Mouse (Mus musculus): ENCODE data around the gene Gm11111.
"Not testable (repeated sequence)": the region's sequence is repeated elsewhere in the genome, so short reads cannot be mapped to it uniquely, and the experiment has no call there.

The Gm11111 gene

DNA sequence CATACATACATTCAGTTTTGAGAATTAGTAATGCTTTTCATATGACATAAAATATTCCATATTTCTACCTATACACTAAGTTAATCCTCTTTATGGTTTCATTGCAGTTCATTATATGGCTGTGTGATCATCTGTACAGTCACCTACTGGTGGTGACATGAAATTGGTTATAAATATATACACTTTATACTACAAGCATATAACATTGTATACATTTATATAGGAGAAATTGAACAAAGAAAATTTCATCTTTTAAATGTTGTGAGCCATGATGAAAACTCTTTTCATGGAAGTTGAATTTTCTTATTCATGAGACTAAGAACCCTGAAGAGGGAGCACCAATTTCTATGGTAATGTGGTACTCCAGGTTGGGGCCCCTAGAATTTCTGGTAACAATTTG, at the start of gene Gm11111:
TSS of gene Gm11111 (plus strand) at position 301 of the 400 bp plus-strand sequence.
- no peak for DNase-seq (ENCODE audit: low read depth, low spot score)

DNA sequence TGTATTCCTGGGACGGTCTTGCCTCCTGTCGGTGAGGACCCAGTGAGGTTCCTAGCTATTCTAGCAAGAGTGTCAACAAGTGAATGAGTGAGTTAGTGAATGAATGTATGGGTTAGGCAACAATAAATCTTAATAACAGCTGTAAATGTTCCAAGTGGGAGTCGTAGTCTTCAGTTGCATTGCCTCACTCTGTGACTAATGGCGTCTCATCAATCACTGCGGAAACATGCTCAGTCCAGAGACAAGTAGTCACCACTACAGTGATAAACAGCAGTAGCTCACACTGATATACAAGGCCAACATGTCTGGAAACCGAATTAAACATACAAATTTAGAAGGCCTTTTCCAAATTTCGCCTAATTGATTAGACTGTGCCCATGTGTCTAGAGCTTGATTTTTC, 36.3 kb upstream of the Gm11111 start:
- no peak for DNase-seq (ENCODE audit: low read depth, low spot score)

DNA sequence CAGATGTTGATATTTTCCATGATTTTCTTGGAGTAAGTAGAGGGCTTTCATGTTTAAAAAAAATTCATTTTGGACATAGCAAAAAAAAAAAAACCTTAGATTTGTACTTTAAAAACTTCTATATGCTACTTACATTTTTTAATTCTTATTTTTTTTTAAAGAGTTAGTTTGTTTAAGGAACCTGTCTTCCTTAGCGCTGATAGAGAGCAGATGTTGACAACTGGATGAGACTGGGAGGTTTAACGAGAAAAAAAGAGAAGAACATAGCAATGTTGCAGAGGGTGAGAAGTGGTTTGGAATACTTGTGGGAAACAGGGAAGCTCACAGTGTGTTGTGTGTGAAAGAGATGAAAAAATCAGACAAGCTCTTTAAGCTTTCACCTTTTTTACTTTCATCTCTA, 32.4 kb upstream of the Gm11111 start:
- no peak for DNase-seq (ENCODE audit: low read depth, low spot score)

DNA sequence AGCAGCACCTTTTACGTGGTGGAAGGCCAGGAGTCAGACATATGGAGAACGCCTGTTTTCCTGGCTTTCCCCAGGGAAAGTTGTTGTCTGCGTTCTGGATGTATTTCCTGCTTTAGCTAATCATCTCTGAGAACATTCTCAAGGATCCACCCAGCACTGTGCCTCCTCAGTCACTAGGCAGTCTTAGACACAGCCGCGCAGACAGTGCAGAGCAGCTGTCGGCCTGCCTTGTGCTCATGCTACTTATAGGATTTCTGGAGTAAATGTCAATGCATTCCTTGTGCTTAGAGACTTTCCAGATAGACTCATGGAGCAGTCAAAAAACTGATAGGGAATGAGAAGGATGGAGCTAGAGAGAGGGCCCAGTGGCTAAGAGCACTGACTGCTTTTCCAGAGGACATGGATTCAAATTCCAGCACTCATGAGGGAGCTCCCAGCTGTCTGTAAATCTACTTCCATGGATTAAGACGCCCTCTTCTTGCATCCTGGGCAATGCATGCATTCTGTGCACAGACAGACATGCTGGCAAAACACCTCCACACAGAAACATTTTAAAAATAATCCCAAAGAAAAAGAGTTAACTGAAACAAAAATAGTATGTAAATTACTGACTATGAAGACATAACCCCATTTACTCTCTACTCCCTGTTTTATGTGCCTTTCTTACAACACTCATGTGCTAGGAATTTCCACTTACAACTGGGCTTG, 30.1 kb upstream of the Gm11111 start:
- peak; percentile 16 for DNase-seq (ENCODE audit: low read depth, low spot score)

DNA sequence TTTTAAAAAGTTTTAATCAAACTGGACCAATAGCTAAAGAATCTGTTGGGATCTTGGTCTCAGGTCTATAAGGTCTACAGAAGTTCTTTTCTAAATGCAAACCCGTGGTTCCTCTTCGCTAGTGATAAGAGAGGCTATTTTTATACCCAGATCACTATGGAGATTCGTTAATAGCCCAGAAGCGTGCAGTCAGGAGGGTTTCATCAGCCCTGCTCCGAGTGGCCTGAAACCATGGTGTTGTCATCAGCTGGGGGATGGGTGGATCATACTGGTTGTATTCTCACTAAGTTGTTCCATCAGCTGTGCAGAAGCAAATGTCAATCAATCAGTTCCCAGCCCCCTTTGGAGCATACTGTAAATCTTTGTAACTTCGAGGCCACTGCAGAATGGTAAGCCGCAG, 29.4 kb upstream of the Gm11111 start:
- DNase-seq (ENCODE audit: low read depth, low spot score), result no peak

DNA sequence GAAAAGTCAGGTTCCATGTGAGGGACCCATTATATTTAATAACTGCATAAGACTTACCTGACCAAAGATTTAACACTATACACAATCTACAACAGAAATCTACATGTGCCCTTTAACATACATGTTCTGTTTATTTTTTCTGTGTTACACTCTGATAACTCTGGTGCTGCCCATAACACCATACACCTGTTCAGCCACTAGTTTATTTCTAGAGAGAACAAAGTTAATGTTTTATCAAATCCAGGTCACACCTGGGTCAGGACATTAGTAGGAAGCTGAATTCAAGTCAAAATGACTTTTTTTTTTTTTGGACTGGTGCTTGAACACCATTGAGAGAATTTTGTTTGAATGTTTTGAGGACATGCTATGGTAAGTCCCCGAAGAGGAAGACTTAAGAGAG, 28.7 kb upstream of the Gm11111 start:
- DNase-seq (ENCODE audit: low read depth, low spot score), result no peak

DNA sequence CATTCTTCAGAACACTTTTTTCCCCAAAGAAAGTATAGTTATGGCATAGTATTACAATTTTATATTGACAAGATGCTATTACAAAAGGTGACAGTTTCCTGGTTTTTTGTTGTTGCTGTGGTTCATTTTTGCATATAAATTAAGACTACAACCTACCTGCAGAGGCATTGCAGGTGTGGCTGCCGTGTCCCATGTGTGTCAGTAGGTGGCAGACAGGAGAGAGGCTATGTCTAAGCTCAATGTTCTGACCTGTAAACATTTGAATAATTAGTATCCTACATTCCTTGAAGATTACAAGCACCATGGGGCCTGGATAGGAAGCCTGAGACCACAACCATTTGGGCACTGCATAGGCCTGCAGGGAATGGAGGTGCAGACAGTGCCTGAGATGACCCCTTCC, 11.2 kb upstream of the Gm11111 start:
- DNase-seq (ENCODE audit: low read depth, low spot score), result no peak

DNA sequence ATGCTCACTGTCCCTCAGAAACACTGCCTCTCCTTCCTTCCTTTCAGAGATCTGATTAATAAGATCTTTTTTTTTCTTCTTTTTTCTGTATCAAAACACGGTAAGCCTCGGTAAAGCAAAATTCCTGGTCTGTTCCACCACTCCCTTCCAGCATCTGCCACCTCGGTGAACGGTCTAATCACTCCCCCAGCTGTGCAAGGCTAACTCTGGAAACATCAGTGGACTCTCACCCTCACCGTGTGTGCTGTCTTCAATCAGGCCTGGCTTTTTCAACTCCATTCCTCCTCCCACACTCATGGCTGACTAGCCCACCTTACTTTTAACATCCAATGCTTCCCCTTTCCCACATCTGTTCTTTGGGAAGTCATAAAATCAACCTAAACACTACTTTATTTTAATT, 2.2 kb upstream of the Gm11111 start:
- DNase-seq (ENCODE audit: low read depth, low spot score), result no peak

DNA sequence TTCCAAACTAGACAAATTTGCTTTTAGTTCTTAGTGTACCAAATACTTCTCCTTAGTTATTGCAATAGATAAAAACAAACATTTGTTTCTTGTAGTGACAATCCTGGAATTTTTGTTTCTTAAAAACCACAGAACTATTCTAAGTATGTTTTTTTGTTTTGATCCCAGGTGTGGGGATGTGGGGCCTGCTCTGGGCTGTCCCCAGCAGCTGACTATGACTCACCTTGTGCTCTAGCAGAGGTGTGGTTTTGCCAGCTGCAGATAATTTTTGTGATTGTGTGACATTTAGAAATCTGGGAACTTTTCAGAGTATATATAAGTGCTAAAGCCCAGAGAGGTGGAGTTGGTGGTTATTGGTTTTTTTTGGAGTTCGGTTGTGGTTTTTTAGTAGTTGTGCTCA, 1.6 kb upstream of the Gm11111 start:
- no peak for DNase-seq (ENCODE audit: low read depth, low spot score)

DNA sequence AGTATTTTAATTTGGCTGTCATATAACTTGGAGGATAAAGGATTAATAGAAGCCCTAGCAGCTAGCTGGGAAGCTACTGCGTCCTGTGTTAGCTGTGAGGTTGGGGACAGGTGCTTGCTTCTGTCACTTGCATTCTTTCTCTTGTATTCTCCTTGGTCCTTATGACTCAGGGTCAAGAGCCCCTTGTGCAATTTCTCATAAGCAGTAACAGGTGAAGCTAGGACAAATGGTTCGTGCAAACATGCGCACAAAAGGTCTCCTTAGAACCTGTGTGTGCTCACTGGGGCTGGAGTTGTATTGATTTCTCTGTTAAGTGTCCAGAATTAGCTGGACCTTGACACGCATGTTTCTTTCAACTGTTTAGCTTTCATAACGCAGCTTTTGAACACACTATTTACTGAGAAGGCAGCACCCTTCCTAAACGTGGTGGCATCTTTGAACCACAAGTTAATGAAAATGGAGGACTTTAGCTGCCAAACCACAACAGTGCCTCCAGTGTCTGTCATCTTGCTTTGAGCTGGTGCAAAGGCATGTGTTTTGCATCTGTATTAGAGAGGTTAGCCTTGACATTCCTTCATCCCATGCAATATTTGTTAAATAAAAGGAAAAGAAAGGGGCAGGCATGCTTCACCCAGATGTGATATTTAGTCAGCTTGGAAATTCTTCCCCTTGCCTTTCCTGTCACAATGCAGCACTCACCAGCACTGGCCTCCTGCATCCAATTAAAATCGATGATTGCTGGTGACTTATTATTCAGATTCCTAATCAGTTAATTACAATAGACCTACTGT, 511 bp downstream of the Gm11111 start:
- no peak for DNase-seq (ENCODE audit: low read depth, low spot score)

DNA sequence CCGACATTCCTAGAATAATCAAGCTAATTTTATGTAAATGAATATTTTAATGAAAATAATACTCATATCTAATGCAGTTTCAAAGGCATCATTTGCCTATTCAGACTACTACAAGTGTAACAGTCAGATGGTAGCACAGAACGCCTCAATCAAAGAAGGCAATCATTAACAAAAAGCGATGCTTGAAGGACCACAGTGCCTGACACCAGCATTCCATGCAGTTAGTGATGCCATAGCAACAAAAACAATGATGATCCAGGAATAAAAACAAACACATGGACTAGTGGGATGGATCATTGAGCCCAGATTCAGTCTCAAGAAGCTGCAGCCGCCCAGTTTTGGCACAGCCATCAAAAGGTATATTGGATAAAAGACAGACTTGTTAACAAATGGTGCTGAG, 8.8 kb downstream of the Gm11111 start:
- DNase-seq (ENCODE audit: low read depth, low spot score), result no peak

DNA sequence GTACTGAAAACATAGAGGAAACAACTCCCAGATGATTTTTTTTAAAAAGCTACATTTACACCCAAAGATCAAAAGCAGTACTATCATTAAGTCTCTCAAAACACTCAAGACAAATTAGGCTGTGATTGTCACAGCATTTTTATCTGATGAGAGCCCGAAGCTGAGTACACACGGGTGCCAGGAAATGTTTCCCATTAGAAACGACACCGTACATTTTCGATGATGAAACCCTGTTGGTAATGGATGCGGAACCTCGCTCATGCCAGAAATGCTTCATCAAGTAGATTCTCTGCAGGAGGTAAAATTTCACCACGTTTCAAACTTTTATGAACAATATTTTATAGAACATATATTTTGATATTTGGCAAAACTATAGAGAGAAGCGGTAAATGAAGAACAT, 10.3 kb downstream of the Gm11111 start:
- no peak for DNase-seq (ENCODE audit: low read depth, low spot score)

DNA sequence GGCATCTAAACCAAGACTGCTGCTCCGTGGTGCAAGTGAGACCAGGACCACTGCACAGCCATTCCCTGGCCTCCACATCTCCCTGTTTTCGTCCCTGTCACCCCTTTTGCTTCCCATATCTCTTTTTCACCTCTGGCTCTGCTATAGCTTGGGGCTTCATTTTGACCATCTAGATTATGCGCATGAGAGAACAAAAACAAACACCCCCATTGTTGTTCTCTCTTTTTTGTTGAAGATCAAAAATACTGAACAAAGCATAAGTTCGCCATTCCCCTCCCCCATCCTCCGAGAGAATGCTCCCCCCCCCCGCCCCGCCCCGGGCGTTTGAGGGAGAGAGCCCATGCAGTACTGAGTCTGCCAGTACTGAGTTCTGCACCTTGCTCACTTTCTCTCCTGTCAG, 11.3 kb downstream of the Gm11111 start:
- DNase-seq (ENCODE audit: low read depth, low spot score), result no peak

DNA sequence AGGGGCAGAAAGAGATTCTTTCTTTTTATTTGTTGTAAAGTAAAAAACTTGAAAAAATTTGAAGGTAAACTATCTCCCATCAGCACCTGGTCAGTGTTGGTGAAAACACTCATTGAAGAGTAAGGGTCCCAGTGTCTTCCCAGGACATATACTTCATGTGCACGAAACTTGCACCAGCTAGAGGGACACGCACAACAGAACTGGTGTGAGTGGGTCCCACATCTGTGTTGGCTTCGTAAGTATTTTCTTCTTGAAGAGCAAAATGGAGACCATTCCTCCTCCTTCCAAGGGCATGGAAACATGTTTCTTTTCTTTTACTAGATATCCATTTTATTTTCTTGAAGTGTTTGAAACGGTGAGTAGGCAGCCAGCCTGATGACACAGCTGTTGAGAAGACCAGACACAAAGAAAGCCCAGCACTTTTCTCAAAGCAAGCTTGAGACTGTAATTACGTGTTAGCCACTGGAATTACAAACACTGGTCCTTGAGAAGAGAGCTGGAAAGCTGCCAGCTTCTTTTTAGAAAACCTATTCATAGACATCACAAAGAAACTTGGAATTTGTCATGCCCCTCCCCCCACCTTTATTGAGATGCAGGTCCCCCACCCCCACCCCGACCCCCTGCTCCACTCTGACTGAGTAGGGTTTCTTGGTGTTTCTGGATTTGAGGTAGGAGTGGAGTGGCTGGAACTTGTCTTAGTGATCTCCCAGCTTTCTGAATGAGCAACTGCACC, 14.1 kb downstream of the Gm11111 start:
- peak; percentile 4 for DNase-seq (ENCODE audit: low read depth, low spot score)

DNA sequence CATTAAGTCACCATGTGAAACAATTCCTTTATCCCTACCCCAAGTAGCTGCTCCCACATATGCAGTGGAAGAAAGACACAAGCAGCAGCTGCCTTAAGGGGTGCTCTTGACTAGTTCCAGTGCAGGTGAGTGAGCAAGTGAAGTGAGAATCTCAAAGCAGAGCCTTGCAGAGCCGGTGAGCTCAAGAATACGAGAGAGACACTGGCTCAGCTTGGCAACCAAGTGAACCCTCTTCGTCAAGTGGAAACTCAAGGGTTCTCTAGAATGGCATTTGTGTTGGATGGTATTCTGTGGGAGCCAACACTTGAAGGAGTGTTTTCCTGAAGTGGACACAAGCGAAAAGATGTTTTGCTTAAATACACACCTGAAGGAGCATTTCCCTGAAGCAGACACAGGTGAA, 16.0 kb downstream of the Gm11111 start:
- no peak for DNase-seq (ENCODE audit: low read depth, low spot score)

DNA sequence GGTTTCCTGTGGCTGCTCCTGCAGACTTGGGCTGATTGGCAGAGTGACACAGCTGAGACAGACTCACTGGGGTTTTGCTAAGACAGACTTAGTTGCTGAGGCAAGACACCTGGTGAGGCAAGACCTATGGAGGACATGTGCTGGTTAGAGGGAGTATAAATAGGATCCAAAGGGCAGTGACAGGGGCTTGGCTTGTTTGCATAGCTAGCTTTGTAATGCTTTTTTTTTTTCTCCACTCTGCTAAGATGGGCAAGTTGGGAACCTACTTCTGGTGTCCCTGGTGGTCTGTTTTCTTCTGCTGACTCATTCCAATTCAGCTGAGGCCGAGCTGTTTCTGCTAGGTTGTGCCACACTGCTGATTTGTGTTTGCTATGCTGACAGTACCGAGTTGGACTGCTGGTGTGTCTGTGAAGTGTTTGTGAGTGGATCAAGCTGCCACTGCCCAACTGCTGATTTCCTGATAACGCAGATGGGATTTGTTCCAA, 16.6 kb downstream of the Gm11111 start:
- no peak for DNase-seq (ENCODE audit: low read depth, low spot score)

DNA sequence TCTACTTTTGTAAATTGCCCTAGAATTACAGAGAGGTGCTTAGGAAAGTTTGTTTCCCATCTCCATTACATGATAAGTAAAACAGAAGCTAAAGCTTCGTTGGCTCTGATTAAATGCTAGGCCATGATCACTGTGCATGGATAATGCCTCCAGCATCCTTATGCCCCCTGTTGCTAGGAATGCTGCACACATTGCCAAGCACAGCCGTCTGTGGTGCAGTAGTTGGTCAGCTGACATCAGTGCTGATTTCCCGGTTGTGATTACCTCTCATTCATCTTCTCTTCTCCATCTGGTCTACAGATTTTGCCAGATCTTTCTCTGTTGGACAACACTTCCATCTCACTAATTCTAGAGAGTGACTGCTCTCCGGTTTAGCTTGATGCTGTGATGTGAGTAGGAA, 19.9 kb downstream of the Gm11111 start:
- peak; percentile 5 for DNase-seq (ENCODE audit: low read depth, low spot score)

DNA sequence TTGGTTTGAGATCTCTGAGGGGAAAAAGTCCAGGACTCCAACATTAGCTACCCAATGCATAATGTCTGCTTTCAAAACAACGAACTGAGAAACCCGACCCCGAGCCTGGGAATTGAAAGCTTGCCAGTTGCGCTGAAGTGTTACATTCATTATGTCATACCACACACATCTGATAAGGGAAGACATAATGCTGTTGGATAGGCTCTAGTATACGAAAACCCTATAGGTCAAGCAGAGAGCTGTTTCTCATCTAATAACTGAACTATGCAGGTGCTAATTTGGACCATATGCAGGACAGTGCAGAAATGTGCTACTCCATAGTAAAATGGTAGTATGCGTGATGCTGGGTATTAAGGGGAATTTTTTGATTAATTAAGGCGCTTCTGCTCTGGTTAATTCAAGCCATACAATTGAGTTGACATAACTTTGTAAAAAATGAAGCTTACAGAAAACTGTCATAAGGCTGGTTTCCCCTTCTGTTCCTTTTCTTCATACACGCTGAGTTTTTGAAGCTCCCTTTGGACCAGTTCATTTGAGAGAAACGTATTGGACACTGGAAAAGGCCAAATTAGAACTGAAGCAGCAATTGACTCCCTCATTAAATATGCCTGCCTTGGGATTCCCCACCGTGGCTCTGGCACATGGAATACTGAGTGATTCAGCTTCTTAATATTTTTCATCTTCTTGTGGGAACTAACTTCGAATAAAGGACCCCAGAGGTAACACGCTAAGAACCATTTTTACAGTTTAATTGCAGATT, 22.4 kb downstream of the Gm11111 start:
- no peak for DNase-seq (ENCODE audit: low read depth, low spot score)

DNA sequence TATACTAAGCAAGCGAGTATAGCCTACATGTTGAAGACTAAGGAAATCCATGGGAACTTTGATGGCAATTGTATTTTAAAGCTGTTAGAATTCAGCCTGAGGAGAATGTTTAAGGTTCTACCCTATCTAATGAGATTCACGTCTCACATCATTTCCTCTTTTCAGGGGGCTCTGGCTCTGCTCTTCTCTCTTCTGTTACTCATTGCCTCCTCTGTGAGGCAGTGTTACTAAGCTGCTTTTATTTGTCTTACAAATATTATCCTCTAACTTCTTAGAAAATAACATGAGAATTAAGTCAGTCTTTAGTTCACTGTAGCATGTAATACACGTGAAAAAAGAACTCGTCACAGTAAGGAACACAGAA, 23.0 kb downstream of the Gm11111 start:
- no peak for DNase-seq (ENCODE audit: low read depth, low spot score)

DNA sequence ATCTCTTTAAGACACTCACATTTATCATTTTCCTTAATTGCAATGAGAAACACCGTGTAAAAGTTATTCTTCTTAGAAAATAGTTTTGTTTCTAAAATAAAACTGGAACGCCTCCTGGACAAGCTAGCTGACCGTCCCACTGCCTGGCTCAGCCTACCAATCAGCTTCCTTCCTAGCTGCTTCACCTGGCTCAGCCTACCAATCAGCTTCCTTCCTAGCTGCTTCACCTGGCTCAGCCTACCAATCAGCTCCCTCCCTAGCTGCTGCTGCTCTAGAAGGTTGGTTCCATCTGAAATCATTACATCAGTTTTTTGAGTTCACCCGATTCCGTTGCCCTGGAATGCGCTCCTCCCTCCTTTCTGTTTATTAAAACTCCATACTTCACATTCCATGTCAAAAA, 24.0 kb downstream of the Gm11111 start:
- not testable (repeated sequence) for DNase-seq (ENCODE audit: low read depth, low spot score)

DNA sequence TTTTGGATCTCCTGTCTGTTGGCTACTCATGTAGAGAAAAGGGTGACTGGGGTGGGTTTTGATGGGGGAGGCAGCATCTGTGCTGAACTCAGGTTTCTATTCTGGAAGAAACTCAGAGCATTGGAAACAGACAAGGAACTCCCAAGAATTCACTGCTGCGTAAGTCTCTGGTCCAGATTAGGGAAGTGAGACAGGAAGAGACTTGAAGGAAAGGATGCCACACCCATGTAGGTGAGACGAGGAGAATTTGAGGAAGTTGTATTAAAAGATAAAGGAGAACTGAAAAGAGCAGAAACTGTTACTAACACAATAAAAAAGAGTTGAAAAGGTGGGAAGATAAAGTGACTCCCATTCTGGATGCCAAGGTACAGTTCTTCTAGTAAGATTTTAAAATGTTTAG, 25.9 kb downstream of the Gm11111 start:
- DNase-seq (ENCODE audit: low read depth, low spot score), result no peak

DNA sequence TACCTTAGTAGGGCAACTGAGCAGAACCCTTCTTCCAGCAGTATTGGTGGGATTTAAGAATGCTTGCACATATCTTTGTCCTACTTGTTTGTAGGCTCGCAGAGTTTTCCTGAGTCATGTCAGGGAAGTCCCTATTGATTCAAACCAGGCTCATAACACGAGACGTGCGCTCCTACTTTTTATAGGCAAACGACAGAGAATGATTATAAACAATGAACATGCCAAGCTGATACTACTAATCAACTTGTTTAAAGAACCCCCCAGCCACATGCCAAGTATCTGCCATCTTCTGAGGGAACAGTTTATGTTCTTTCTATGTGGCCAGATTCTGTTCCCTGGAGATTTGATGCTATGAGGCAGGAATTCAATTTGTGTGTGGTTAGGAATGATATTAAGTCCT, 28.3 kb downstream of the Gm11111 start:
- DNase-seq (ENCODE audit: low read depth, low spot score), result no peak
